Mouse (Mus musculus) intestine, embryonic 16.5 days (tissue): ENCODE data around the gene Rfng. TPM values are rescaled to one million over a fixed set of nuclear protein-coding genes. Genes with fewer than 3 reads are reported as not detected.

Experiments used
- ATAC-seq: fragments of 200-750 bp; cut with Nextera tagmentation; 2 replicates; pipeline ENCODE4 v1.8.0; 2017; ENCODE audit warnings: moderate TSS enrichment, moderate library complexity
- H3K27ac ChIP-seq: fragments of 300-500 bp; sonication (generic); 2 replicates; pipeline ENCODE4 v1.5.1; 2014; ENCODE audit warnings: mild to moderate bottlenecking, low read length
- H3K27me3 ChIP-seq: fragments of 300-500 bp; sonication (generic); replicated peaks from 2 replicates; pipeline ENCODE4 v1.6.1; 2014; ENCODE audit warnings: low read length, control low read depth, mixed read lengths; ENCODE audit not compliant: control insufficient read depth, insufficient read depth
- H3K36me3 ChIP-seq: fragments of 300-500 bp; sonication (generic); 2 replicates; pipeline ENCODE4 v1.6.1; 2014; ENCODE audit warnings: low read length, control low read depth; ENCODE audit not compliant: control insufficient read depth, insufficient read depth
- H3K4me1 ChIP-seq: fragments of 300-500 bp; sonication (generic); 2 replicates; pipeline ENCODE4 v1.6.1; 2014; ENCODE audit warnings: low read length, control low read depth, mixed read lengths; ENCODE audit not compliant: control insufficient read depth, insufficient read depth
- H3K4me2 ChIP-seq: fragments of 300-500 bp; sonication (generic); 2 replicates; pipeline ENCODE4 v1.6.1; 2014; ENCODE audit warnings: low read depth, low read length, control low read depth
- H3K4me3 ChIP-seq: fragments of 300-500 bp; sonication (generic); 2 replicates; pipeline ENCODE4 v1.5.1; 2014; ENCODE audit warnings: mild to moderate bottlenecking, low read length
- H3K9ac ChIP-seq: fragments of 300-500 bp; sonication (generic); 2 replicates; pipeline ENCODE4 v1.6.1; 2014; ENCODE audit warnings: low read depth, low read length
- H3K9me3 ChIP-seq: fragments of 300-500 bp; sonication (generic); 2 replicates; pipeline ENCODE4 v1.6.1; 2016; ENCODE audit warnings: low read length, control low read depth; ENCODE audit not compliant: control insufficient read depth
- WGBS: fragments of 180-500 bp; shearing (Covaris S2); extraction: QIAGEN DNeasy Blood & Tissue Kit; methylation state at CpG from one replicate; pipeline ENCODE4 v1.1.7; 2014; 5-methylcytosine and 5-hydroxymethylcytosine counted together
- polyA plus RNA-seq: library from polyadenylated mRNA; unstranded; fragments of >200 nt; fragmentation: Nextera tagmentation; extraction: Ambion mirVana; gene quantifications from 2 replicates; pipeline ENCODE4 v1.2.1, GENCODE M21; 2015

Gene Rfng
- polyA plus RNA-seq, 1 experiment from 2014 or later = 40.6 TPM

DNA sequence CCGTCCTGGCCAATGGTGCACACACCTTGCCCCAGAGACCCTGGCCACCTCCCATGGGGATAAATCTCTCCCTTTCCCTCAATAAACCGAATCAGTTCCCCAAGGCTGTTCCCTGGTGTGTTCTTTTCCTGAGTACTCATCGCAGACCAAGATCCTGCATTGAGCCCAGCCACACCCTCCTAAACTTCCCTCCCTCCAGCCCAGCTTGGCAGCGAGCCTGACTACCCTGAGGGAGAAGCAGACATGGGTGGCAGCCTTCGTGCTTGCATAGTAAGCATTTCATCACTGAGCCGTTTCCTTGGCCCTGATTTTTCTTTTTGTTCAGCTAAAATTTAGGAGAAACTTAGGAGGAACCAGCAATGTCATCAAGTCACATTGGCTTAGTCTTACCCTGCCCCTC is 50.5 kb downstream of the Rfng start:
- H3K9ac ChIP-seq = no peak overlapping the region
- H3K9me3 ChIP-seq = no peaks in the 10 kb centered on the region
- ATAC-seq = no peak
- whole genome bisulfite sequencing = 51% methylated on average over 6 of the region's 6 CpGs
- H3K27me3 ChIP-seq = no peaks in the 10 kb centered on the region
- H3K27ac ChIP-seq = no peak overlapping the region
- H3K4me2 ChIP-seq = no peak overlapping the region
- H3K4me3 ChIP-seq = no peak overlapping the region
- no peaks in the 10 kb centered on the region for H3K4me1 ChIP-seq
- H3K36me3 ChIP-seq = no peaks in the 10 kb centered on the region

DNA sequence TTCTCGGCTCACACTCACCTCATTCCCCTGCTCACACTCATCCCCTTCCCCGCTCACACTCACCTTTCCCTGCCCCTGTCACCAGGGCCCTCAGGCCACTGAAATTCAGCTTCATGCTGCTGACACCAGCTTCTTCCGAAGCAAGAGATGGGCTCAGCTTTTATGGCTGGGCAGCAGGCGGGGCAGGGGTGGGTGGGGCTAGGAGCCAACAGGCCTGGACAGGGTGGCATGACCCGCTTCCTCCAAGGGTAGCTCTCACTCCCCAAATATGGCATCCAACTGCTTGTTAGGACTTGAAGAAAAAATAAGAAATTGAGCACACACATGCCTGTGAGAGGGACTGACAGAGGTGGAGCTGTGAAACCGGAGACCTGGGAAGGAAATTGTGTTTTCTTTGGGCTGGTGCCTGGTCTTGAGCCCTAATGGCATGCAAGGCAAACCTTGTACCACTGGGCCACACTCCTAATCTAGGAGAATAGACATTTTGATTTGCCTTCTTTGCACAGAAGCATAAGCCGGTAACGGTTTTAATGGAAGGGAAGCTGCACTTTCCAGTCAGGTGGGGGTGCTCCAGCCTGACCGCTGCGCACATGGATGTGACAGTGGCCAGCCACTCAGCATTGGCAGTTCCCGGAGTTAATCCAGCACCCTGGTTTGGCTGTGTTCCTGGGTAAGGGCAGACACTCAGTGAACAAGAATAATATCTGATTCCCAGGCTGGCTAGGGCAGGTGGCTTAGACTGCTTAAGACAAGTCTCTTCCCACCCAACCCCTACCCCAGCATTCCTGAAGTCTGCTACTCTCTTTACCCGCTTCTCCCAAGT is 51.9 kb downstream of the Rfng start, which contains the start of gene Cbr2:
Cbr2 (minus strand) TSS at position 257 of the 823 bp plus-strand sequence.
- no peak for ATAC-seq
- Histone ChIP-seq H3K27me3 (no peaks in the 10 kb centered on the region), H3K4me1 (no peaks in the 10 kb centered on the region), H3K27ac (no peak within 1 kb of the TSS), H3K36me3 (no peaks in the 10 kb centered on the region), H3K9me3 (no peaks in the 10 kb centered on the region), H3K9ac (no peak within 1 kb of the TSS), H3K4me2 (no peak within 1 kb of the TSS), H3K4me3 (no peak within 1 kb of the TSS)
- WGBS = 72% methylated on average over 12 of the region's 12 CpGs

DNA sequence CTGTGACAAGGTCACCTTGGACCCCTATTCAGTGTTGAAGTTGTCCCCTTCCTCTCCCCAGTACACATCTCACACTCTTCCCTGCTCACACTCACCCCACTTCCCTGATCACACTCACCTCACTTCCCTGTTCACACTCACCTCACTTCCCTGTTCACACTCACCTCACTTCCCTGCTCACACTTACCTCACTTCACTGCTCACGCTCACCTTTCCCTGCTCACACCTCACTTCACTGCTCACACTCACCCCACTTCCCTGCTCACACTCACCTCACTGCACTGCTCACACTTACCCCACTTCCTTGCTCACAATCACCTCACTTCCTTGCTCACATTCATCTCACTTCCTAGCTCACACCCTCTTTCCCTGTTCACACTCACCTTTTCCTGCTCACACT is 52.6 kb downstream of the Rfng start:
- 89% methylated on average over 1 of the region's 1 CpGs for WGBS
- H3K36me3 ChIP-seq = no peaks in the 10 kb centered on the region
- H3K27ac ChIP-seq = no peak overlapping the region
- peaks cover 5% of the 10 kb centered on the region for H3K4me1 ChIP-seq
- H3K9me3 ChIP-seq = no peaks in the 10 kb centered on the region
- ATAC-seq = no peak
- H3K4me2 ChIP-seq = no peak overlapping the region
- no peak overlapping the region for H3K4me3 ChIP-seq
- H3K27me3 ChIP-seq = no peaks in the 10 kb centered on the region
- no peak overlapping the region for H3K9ac ChIP-seq

Other genes with a start within 250 kb of the Rfng start
- 119 and 129 TPM in 2 replicates for gene Mcrip1, start 234.5 kb downstream of the Rfng start, polyA plus RNA-seq
- gene Ppp1r27, start 233.1 kb downstream of the Rfng start, polyA plus RNA-seq = 0.37 TPM in 1 of 2 replicates, not detected in the other
- gene P4hb, start 211.0 kb downstream of the Rfng start, polyA plus RNA-seq = 1,365 and 1,538 TPM in 2 replicates
- gene Arhgdia, start 202.6 kb downstream of the Rfng start, polyA plus RNA-seq = 626 and 641 TPM in 2 replicates
- 19.6 and 86.6 TPM in 2 replicates for gene Alyref, start 185.8 kb downstream of the Rfng start, polyA plus RNA-seq
- gene Anapc11, start 185.8 kb downstream of the Rfng start, polyA plus RNA-seq = 164 and 171 TPM in 2 replicates
- gene Npb, start 175.7 kb downstream of the Rfng start, polyA plus RNA-seq = 2.7 and 3.8 TPM in 2 replicates
- gene Pcyt2, start 166.3 kb downstream of the Rfng start, polyA plus RNA-seq = 393 and 441 TPM in 2 replicates
- gene Sirt7, start 159.0 kb downstream of the Rfng start, polyA plus RNA-seq = 47.7 and 52.9 TPM in 2 replicates
- gene Mafg, start 150.6 kb downstream of the Rfng start, polyA plus RNA-seq = 16.3 and 16.9 TPM in 2 replicates
- 24.8 and 26.6 TPM in 2 replicates for gene Pycr1, start 140.4 kb downstream of the Rfng start, polyA plus RNA-seq
- 0.26 TPM in 1 of 2 replicates, not detected in the other for gene Myadml2, start 136.0 kb downstream of the Rfng start, polyA plus RNA-seq
- gene Notum, start 123.0 kb downstream of the Rfng start, polyA plus RNA-seq = 0.54 and 1.0 TPM in 2 replicates
- gene Aspscr1, start 111.2 kb downstream of the Rfng start, polyA plus RNA-seq = 108 and 111 TPM in 2 replicates
- gene Cenpx, start 70.5 kb downstream of the Rfng start, polyA plus RNA-seq = 159 and 174 TPM in 2 replicates
- 43.0 and 44.4 TPM in 2 replicates for gene Lrrc45, start 70.3 kb downstream of the Rfng start, polyA plus RNA-seq
- 30.4 and 31.2 TPM in 2 replicates for gene Rac3, start 62.7 kb downstream of the Rfng start, polyA plus RNA-seq
- 56.0 and 65.0 TPM in 2 replicates for gene Dcxr, start 56.9 kb downstream of the Rfng start, polyA plus RNA-seq
- 1.7 and 2.3 TPM in 2 replicates for gene Cbr2, start 52.1 kb downstream of the Rfng start, polyA plus RNA-seq
- 5.9 and 7.6 TPM in 2 replicates for gene Hmga1b, start 21.4 kb downstream of the Rfng start, polyA plus RNA-seq
- 164 and 179 TPM in 2 replicates for gene Gps1, start 65 bp upstream of the Rfng start, polyA plus RNA-seq
- gene Dus1l, start 12.2 kb upstream of the Rfng start, polyA plus RNA-seq = 78.6 and 82.0 TPM in 2 replicates
- gene Fasn, start 40.3 kb upstream of the Rfng start, polyA plus RNA-seq = 42.0 and 47.6 TPM in 2 replicates
- 3.6 and 4.3 TPM in 2 replicates for gene Ccdc57, start 148.7 kb upstream of the Rfng start, polyA plus RNA-seq
- gene Slc16a3, start 164.3 kb upstream of the Rfng start, polyA plus RNA-seq = 83.8 and 92.6 TPM in 2 replicates
- 93.9 and 97.7 TPM in 2 replicates for gene Csnk1d, start 207.1 kb upstream of the Rfng start, polyA plus RNA-seq